Mouse (Mus musculus) myocyte (in vitro differentiated cells): ENCODE measurements around the gene Gm10401. TPM values are rescaled to one million over a fixed set of nuclear protein-coding genes. Genes with fewer than 3 reads are reported as not detected.

ENCODE experiments used
- H3K27me3 ChIP-seq: one replicate; pipeline ENCODE4 v1.6.1; 2011; ENCODE audit not compliant: control insufficient read depth, insufficient read depth, insufficient read length
- H3K36me3 ChIP-seq: one replicate; pipeline ENCODE4 v1.6.1; 2011; ENCODE audit not compliant: control insufficient read depth, insufficient read depth
- H3K4me2 ChIP-seq: one replicate; pipeline ENCODE4 v1.6.1; 2011; ENCODE audit warnings: low read depth, control low read depth
- H3K4me3 ChIP-seq: one replicate; pipeline ENCODE4 v1.5.1; 2011; ENCODE audit warnings: mild to moderate bottlenecking, control low read depth, moderate library complexity
- H3K79me2 ChIP-seq: one replicate; pipeline ENCODE4 v1.6.1; 2011; ENCODE audit not compliant: control insufficient read depth, insufficient read depth
- H3ac ChIP-seq: one replicate; pipeline ENCODE4 v1.6.1; 2011; ENCODE audit not compliant: control insufficient read depth, insufficient read length
- CEBPB ChIP-seq: IDR thresholded peaks from 2 replicates; pipeline ENCODE4 v1.6.1; 2011; ENCODE audit warnings: mild to moderate bottlenecking, moderate library complexity; ENCODE audit not compliant: poor library complexity, insufficient read depth, severe bottlenecking
- E2F4 ChIP-seq: IDR thresholded peaks from one replicate; pipeline ENCODE4 v1.6.1; 2011; ENCODE audit warnings: mild to moderate bottlenecking, control low read depth, moderate library complexity; ENCODE audit not compliant: insufficient read depth
- MAX ChIP-seq: IDR thresholded peaks from one replicate; pipeline ENCODE4 v1.6.1; 2011; ENCODE audit warnings: low read depth, mild to moderate bottlenecking, control low read depth
- MYOD1 ChIP-seq, 3 experiments: IDR thresholded peaks; one replicate each; pipeline ENCODE4 v1.6.1; 2011; ENCODE audit warnings: control low read depth in 2 of 3, low read depth in 2 of 3, mild to moderate bottlenecking in 2 of 3, moderate library complexity in 1 of 3; ENCODE audit not compliant: insufficient read length in 2 of 3, control insufficient read depth in 1 of 3
- MYOG ChIP-seq, 3 experiments: IDR thresholded peaks; one replicate each; pipeline ENCODE4 v1.6.1; 2011; ENCODE audit warnings: control low read depth in 2 of 3, low read depth in 2 of 3, mild to moderate bottlenecking in 2 of 3; ENCODE audit not compliant: insufficient read length in 2 of 3, control insufficient read depth in 1 of 3, insufficient read depth in 1 of 3
- POLR2A ChIP-seq: IDR thresholded peaks from one replicate; pipeline ENCODE4 v1.6.1; 2011; ENCODE audit warnings: low read depth, mild to moderate bottlenecking, control low read depth, moderate library complexity; ENCODE audit not compliant: insufficient read length
- POLR2AphosphoS2 ChIP-seq: IDR thresholded peaks from one replicate; pipeline ENCODE4 v1.6.1; 2011; ENCODE audit warnings: low read depth, control low read depth; ENCODE audit not compliant: insufficient read length
- REST ChIP-seq: IDR thresholded peaks from one replicate; pipeline ENCODE4 v1.6.1; 2011; ENCODE audit warnings: mild to moderate bottlenecking, control low read depth, moderate library complexity; ENCODE audit not compliant: insufficient read depth, insufficient read length
- SRF ChIP-seq: IDR thresholded peaks from one replicate; pipeline ENCODE4 v1.6.1; 2011; ENCODE audit warnings: low read depth; ENCODE audit not compliant: control insufficient read depth, insufficient read length
- TCF12 ChIP-seq: IDR thresholded peaks from one replicate; pipeline ENCODE4 v1.6.1; 2011; ENCODE audit warnings: mild to moderate bottlenecking, control low read depth; ENCODE audit not compliant: poor library complexity, insufficient read depth, severe bottlenecking
- TCF3 ChIP-seq: IDR thresholded peaks from one replicate; pipeline ENCODE4 v1.6.1; 2011; ENCODE audit warnings: low read depth, control low read depth; ENCODE audit not compliant: insufficient read length
- USF1 ChIP-seq: IDR thresholded peaks from one replicate; pipeline ENCODE4 v1.6.1; 2011; ENCODE audit warnings: low read depth, mild to moderate bottlenecking, control low read depth, moderate library complexity
- polyA plus RNA-seq: library from polyadenylated mRNA; unstranded; fragments of >200 nt; fragmentation: generic; extraction: Trizol; gene quantifications from one replicate; pipeline ENCODE4 v1.2.1, GENCODE M21; 2012; ENCODE audit warnings: missing spikeins

Gene Gm10401
- polyA plus RNA-seq, 1 experiment, result 4.4 TPM

GRCm38 (mm10) chr5:115145253-115145968 lies 47.3 kb upstream of the Gm10401 start:
- TF ChIP-seq MAX (no peak), SRF (no peak), TCF3 (no peak), MYOG (IDR thresholded peaks at IDR 0.05; ENCODE audit: control insufficient read depth in 1 of 3, insufficient read depth in 1 of 3, insufficient read length in 2 of 3, low read depth in 2 of 3) (no peak), E2F4 (no peak)
- Histone ChIP-seq H3K4me3 (no peak overlapping the region), H3K27me3 (no peaks in the 10 kb centered on the region), H3K4me2 (no peak overlapping the region), H3K36me3 (peaks cover 30% of the 10 kb centered on the region), H3ac (no peak overlapping the region), H3K79me2 (no peaks in the 10 kb centered on the region)

GRCm38 (mm10) chr5:115144471-115144870 lies 46.4 kb upstream of the Gm10401 start:
- no peak overlapping the region for H3K4me3 ChIP-seq
- TF ChIP-seq MAX (no peak), MYOD1 (IDR thresholded peaks at IDR 0.05; ENCODE audit: control insufficient read depth in 1 of 3, insufficient read length in 2 of 3, low read depth in 2 of 3) (no peak), POLR2A (no peak), CEBPB (no peak), USF1 (no peak), POLR2AphosphoS2 (no peak), TCF12 (no peak), E2F4 (no peak), REST (no peak), MYOG (IDR thresholded peaks at IDR 0.05; ENCODE audit: control insufficient read depth in 1 of 3, insufficient read depth in 1 of 3, insufficient read length in 2 of 3, low read depth in 2 of 3) (no peak), SRF (no peak), TCF3 (no peak)
- peaks cover 20% of the 10 kb centered on the region for H3K36me3 ChIP-seq
- H3K79me2 ChIP-seq, result no peaks in the 10 kb centered on the region
- H3ac ChIP-seq, result no peak overlapping the region
- no peaks in the 10 kb centered on the region for H3K27me3 ChIP-seq
- no peak overlapping the region for H3K4me2 ChIP-seq

GRCm38 (mm10) chr5:115143552-115143951 lies 45.5 kb upstream of the Gm10401 start:
- Histone ChIP-seq H3K79me2 (no peaks in the 10 kb centered on the region), H3K36me3 (peaks cover 13% of the 10 kb centered on the region), H3ac (no peak overlapping the region), H3K4me2 (no peak overlapping the region), H3K4me3 (no peak overlapping the region), H3K27me3 (no peaks in the 10 kb centered on the region)
- TF ChIP-seq TCF12 (no peak), POLR2AphosphoS2 (no peak), MYOD1 (IDR thresholded peaks at IDR 0.05; ENCODE audit: control insufficient read depth in 1 of 3, insufficient read length in 2 of 3, low read depth in 2 of 3) (no peak), MAX (no peak), SRF (no peak), REST (no peak), MYOG (IDR thresholded peaks at IDR 0.05; ENCODE audit: control insufficient read depth in 1 of 3, insufficient read depth in 1 of 3, insufficient read length in 2 of 3, low read depth in 2 of 3) (no peak), USF1 (no peak), TCF3 (no peak), E2F4 (no peak)

GRCm38 (mm10) chr5:115142166-115142697 lies 44.1 kb upstream of the Gm10401 start:
- Histone ChIP-seq H3K4me3 (no peak overlapping the region), H3K4me2 (no peak overlapping the region), H3ac (no peak overlapping the region), H3K36me3 (peaks cover 4% of the 10 kb centered on the region), H3K27me3 (no peaks in the 10 kb centered on the region), H3K79me2 (no peaks in the 10 kb centered on the region)
- TF ChIP-seq SRF (no peak), POLR2AphosphoS2 (peak; percentile 57)

- H3ac ChIP-seq, result no peak overlapping the region
- H3K4me3 ChIP-seq, result no peak overlapping the region
- H3K4me2 ChIP-seq, result no peak overlapping the region
- TF ChIP-seq E2F4 (no peak), MYOD1 (IDR thresholded peaks at IDR 0.05; ENCODE audit: control insufficient read depth in 1 of 3, insufficient read length in 2 of 3, low read depth in 2 of 3) (no peak), POLR2AphosphoS2 (no peak), POLR2A (no peak), USF1 (no peak), TCF12 (no peak), SRF (no peak), TCF3 (no peak), CEBPB (no peak), MYOG (IDR thresholded peaks at IDR 0.05; ENCODE audit: control insufficient read depth in 1 of 3, insufficient read depth in 1 of 3, insufficient read length in 2 of 3, low read depth in 2 of 3) (no peak), REST (no peak), MAX (no peak)
- no peaks in the 10 kb centered on the region for H3K36me3 ChIP-seq
- no peaks in the 10 kb centered on the region for H3K79me2 ChIP-seq
- no peaks in the 10 kb centered on the region for H3K27me3 ChIP-seq
Observed at GRCm38 (mm10) chr5:115140726-115141125, 42.6 kb upstream of the Gm10401 start.
